ENCODE assay signal across 22 mouse cellular contexts in the genomic region with DNA sequence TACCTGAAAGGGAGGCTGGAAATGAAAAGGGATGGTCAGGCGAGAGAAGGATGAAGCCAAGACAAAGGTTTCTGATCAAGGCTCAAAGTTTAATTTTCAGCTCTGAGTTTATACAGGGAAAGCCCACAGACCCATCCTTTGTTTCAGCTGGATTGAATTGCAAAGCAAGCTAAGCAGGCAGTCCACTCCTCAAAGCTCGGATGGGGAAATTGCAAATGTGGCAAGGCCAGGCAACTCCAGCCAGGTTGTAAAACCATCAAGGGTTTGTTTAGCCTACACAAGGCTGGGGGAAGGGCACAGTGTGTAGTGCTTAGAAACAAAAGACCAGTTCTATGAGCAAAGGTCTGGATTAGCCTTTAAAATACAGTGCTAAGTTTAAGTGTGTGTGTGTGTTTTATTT. TPM values are rescaled to one million over a fixed set of nuclear protein-coding genes. Genes with fewer than 3 reads are reported as not detected.
A peak's percentile ranks its signal among the peaks of the same experiment; 100 is the strongest.
DNase-seq lines count a peak whose midpoint lies in the region; ATAC-seq and TF ChIP-seq lines count a peak whose summit lies in the region.
"Had no signal": no experiment of that assay in that cellular context is flagged by ENCODE, and none has a peak within 500 bp of the region (broad histone marks: within the 10 kb centered on the region; RNA-seq: fewer than 3 reads in every experiment).

No protein-coding gene starts in this region.

- TF ChIP-seq EP300 in heart, adult 2 months (IDR thresholded peaks at IDR 0.05; ENCODE audit: insufficient read depth, low read depth, low read length) = no peak

- H3K36me3 ChIP-seq in heart, adult 2 months (ENCODE audit: control insufficient read depth, insufficient read depth, low read length) = peaks cover 3% of the 10 kb centered on the region; the same call in 1 of the 2 replicates
- H3K36me3 ChIP-seq in neural tube, embryonic 13.5 days = no peaks in the 10 kb centered on the region
- H3K36me3 ChIP-seq: embryonic facial prominence, embryonic 12.5 days; forebrain, embryonic 15.5 days; heart, embryonic 15.5 days; kidney, embryonic 15.5 days; limb, embryonic 15.5 days; liver, embryonic 15.5 days; neural tube, embryonic 12.5 days had no signal

- 59% methylated on average over 2 of the region's 2 CpGs for WGBS in heart, adult 2 months
- 17% methylated on average over 2 of the region's 2 CpGs for WGBS in neural tube, embryonic 13.5 days

- H3K9me3 ChIP-seq in neural tube, embryonic 13.5 days = no peaks in the 10 kb centered on the region
- H3K9me3 ChIP-seq: embryonic facial prominence, embryonic 12.5 days; forebrain, embryonic 15.5 days; heart, embryonic 15.5 days; kidney, embryonic 15.5 days; limb, embryonic 15.5 days; liver, embryonic 15.5 days; neural tube, embryonic 12.5 days had no signal

- ATAC-seq in neural tube, embryonic 13.5 days (ENCODE audit: low read depth) = no peak
- ATAC-seq in erythroblast, adult 5-6 weeks (replicated peaks; ENCODE audit: low FRiP score, poor library complexity, severe bottlenecking) = no peak
- ATAC-seq: forebrain, embryonic 15.5 days; hindbrain, postnatal 0 days; intestine, postnatal 0 days had no signal

- intact Hi-C loops in heart, adult 2 months (cut with DNase I) = no loop called here
- intact Hi-C loops in heart, postnatal 36 days (cut with DNase I) = no loop called here

- no peak for DNase-seq in heart, adult 2 months
- no peak for DNase-seq in heart, postnatal 36 days
- no peak for DNase-seq in neural tube, embryonic 10.5 days (ENCODE audit: extremely low spot score, low spot score)
- peak; percentile 26 for DNase-seq in brain, embryonic 14.5 days (ENCODE audit: low read depth)
- DNase-seq in lung, postnatal 36 days = no peak
- DNase-seq: cerebellum, adult 2 months; cerebellum, postnatal 36 days; right cerebral cortex, adult 18-20 months; thymus, postnatal 14 days had no signal

- H3K4me2 ChIP-seq in neural tube, embryonic 13.5 days = no peak overlapping the region
- H3K4me2 ChIP-seq: embryonic facial prominence, embryonic 12.5 days; forebrain, embryonic 15.5 days; heart, embryonic 15.5 days; kidney, embryonic 15.5 days; limb, embryonic 15.5 days; liver, embryonic 15.5 days; neural tube, embryonic 12.5 days had no signal

- no peak overlapping the region for H3K4me3 ChIP-seq in heart, adult 2 months
- H3K4me3 ChIP-seq in neural tube, embryonic 13.5 days = no peak overlapping the region
- H3K4me3 ChIP-seq: embryonic facial prominence, embryonic 12.5 days; forebrain, embryonic 15.5 days; heart, embryonic 15.5 days; kidney, embryonic 15.5 days; limb, embryonic 15.5 days; liver, embryonic 15.5 days; neural tube, embryonic 12.5 days had no signal

- peak overlapping the region; percentile 2; the same call in 1 of the 2 replicates for H3K27ac ChIP-seq in heart, adult 2 months
- peak overlapping the region; percentile 33 for H3K27ac ChIP-seq in neural tube, embryonic 13.5 days (replicated peaks)
- H3K27ac ChIP-seq: embryonic facial prominence, embryonic 12.5 days; forebrain, embryonic 15.5 days; heart, embryonic 15.5 days; hindbrain, postnatal 0 days; kidney, embryonic 15.5 days; limb, embryonic 15.5 days; liver, embryonic 15.5 days; neural tube, embryonic 12.5 days had no signal

- peaks cover 5% of the 10 kb centered on the region; the same call in 1 of the 2 replicates for H3K4me1 ChIP-seq in heart, adult 2 months (ENCODE audit: control insufficient read depth, insufficient read depth, low read length)
- H3K4me1 ChIP-seq in neural tube, embryonic 13.5 days (replicated peaks) = peaks cover 15% of the 10 kb centered on the region
- H3K4me1 ChIP-seq: liver, embryonic 15.5 days had no signal

- H3K79me2 ChIP-seq in heart, adult 2 months (replicated peaks; ENCODE audit: control insufficient read depth, insufficient read depth, low read length) = no peaks in the 10 kb centered on the region

- TF ChIP-seq CTCF in heart, adult 2 months (IDR thresholded peaks at IDR 0.05) = no peak
- no peak for TF ChIP-seq CTCF in brain, embryonic 14.5 days (IDR thresholded peaks at IDR 0.05; ENCODE audit: borderline replicate concordance, extremely low read depth, insufficient read depth, insufficient read length)

- no peak overlapping the region for H3K9ac ChIP-seq in heart, adult 2 months (ENCODE audit: low read depth, low read length)
- H3K9ac ChIP-seq in neural tube, embryonic 13.5 days = 0 out of 2 replicates have a peak overlapping the region, but pooled peaks have one; percentile 2
- H3K9ac ChIP-seq: embryonic facial prominence, embryonic 12.5 days; forebrain, embryonic 15.5 days; heart, embryonic 15.5 days; kidney, embryonic 15.5 days; limb, embryonic 15.5 days; liver, embryonic 15.5 days; neural tube, embryonic 12.5 days had no signal

- TF ChIP-seq POLR2A in heart, adult 2 months (IDR thresholded peaks at IDR 0.05; ENCODE audit: insufficient read depth, low read depth, low read length) = no peak
- TF ChIP-seq POLR2A in brain, embryonic 14.5 days (IDR thresholded peaks at IDR 0.05; ENCODE audit: borderline replicate concordance, extremely low read depth, insufficient read depth, insufficient read length, poor library complexity, severe bottlenecking) = no peak

- H3K27me3 ChIP-seq in heart, adult 2 months (ENCODE audit: control insufficient read depth, insufficient read depth, low read length) = no peaks in the 10 kb centered on the region
- no peaks in the 10 kb centered on the region for H3K27me3 ChIP-seq in neural tube, embryonic 13.5 days
- H3K27me3 ChIP-seq: embryonic facial prominence, embryonic 12.5 days; forebrain, embryonic 15.5 days; heart, embryonic 15.5 days; kidney, embryonic 15.5 days; limb, embryonic 15.5 days; neural tube, embryonic 12.5 days had no signal

RNA-seq across cellular contexts. Expression of a gene that starts 28.4 kb away (rescaled TPM):
- total RNA-seq in heart, adult 2 months (2021) = 1 to 10 TPM; 5.3 to 7.5 TPM
- polyA plus RNA-seq in heart, adult 2 months (2012; rRNA removed) = 4.4 and 4.7 TPM in 2 replicates
- 1 to 10 TPM; 3.8 to 7.2 TPM for total RNA-seq in heart, postnatal 36 days (2021)
- 49.6 and 60.2 TPM in 2 replicates for polyA plus RNA-seq in neural tube, embryonic 13.5 days (2015; fragmentation: Nextera tagmentation; extraction: Ambion mirVana)
- polyA plus RNA-seq in brain, embryonic 14.5 days (2012; rRNA removed) = 28.1 and 46.7 TPM in 2 replicates
- not detected in 2 replicates for total RNA-seq in erythroblast, adult 5-6 weeks (2015; ENCODE audit: low replicate concordance)
- not detected in 2 replicates for total RNA-seq in erythroblast, adult 5-6 weeks (2017; ENCODE audit: low replicate concordance)
- total RNA-seq: MEL; monocyte, adult 5-6 weeks had no signal
- polyA plus RNA-seq: liver, embryonic 15.5 days had no signal

Comparison
In these comparisons a context has a peak if more than half of its experiments do, and no peak if none do; other contexts are left out.
1. RNA of a gene that starts 28.4 kb away (total RNA-seq): 5.3 to 7.5 TPM in heart, adult 2 months and 3.8 to 7.2 TPM in heart, postnatal 36 days; not detected in erythroblast, adult 5-6 weeks; every median in the first group is over 4 times any median in the second.